ENCODE assay signal across 16 mouse cellular contexts in genomic region chr7:30823675-30824074, GRCm38 (mm10). TPM values are rescaled to one million over a fixed set of nuclear protein-coding genes. Genes with fewer than 3 reads are reported as not detected.
"Had no signal": no experiment of that assay in that cellular context is flagged by ENCODE, and none has a peak within 500 bp of the region (broad histone marks: within the 10 kb centered on the region; RNA-seq: fewer than 3 reads in every experiment).

Ffar2 (minus strand) TSS chr7:30823775.

- H3K9me3 ChIP-seq: limb, embryonic 10.5 days; liver, embryonic 15.5 days; midbrain, embryonic 10.5 days; neural tube, embryonic 15.5 days had no signal

- ATAC-seq: lung, postnatal 0 days had no signal

- H3K4me2 ChIP-seq: liver, embryonic 11.5 days; liver, embryonic 15.5 days; neural tube, embryonic 15.5 days had no signal

- H3K27me3 ChIP-seq: liver, embryonic 15.5 days; neural tube, embryonic 15.5 days had no signal

- H3K27ac ChIP-seq: limb, embryonic 10.5 days; liver, embryonic 15.5 days; midbrain, embryonic 10.5 days; neural tube, embryonic 15.5 days had no signal

- H3K4me3 ChIP-seq: limb, embryonic 10.5 days; liver, embryonic 15.5 days; midbrain, embryonic 10.5 days; myocyte; neural tube, embryonic 15.5 days had no signal

- DNase-seq: kidney, adult 8-10 months; kidney, postnatal 25 days; lung, adult 2 months; midbrain, embryonic 14.5 days; right cerebral cortex, adult 18-20 months; spleen, adult 18-20 months; thymus, adult 2 months; thymus, postnatal 25 days had no signal

- H3K36me3 ChIP-seq: limb, embryonic 10.5 days; liver, embryonic 15.5 days; midbrain, embryonic 10.5 days; neural tube, embryonic 15.5 days had no signal

- H3K9ac ChIP-seq: liver, embryonic 15.5 days; neural tube, embryonic 15.5 days had no signal

- H3K4me1 ChIP-seq: midbrain, embryonic 10.5 days; neural tube, embryonic 15.5 days had no signal

RNA-seq across cellular contexts. Expression of gene Ffar2, which starts in this region (rescaled TPM):
- polyA plus RNA-seq: limb, embryonic 10.5 days; midbrain, embryonic 10.5 days; midbrain, embryonic 14.5 days; myocyte; neural tube, embryonic 11.5 days had no signal
